Mouse (Mus musculus) adrenal gland, postnatal 10 days (tissue): ENCODE results near the gene Dennd6b. TPM values are rescaled to one million over a fixed set of nuclear protein-coding genes. Genes with fewer than 3 reads are reported as not detected.

Experiments used
- DNase-seq: peaks from one replicate; pipeline ENCODE4 v3.0.0; 2021; ENCODE audit warnings: mixed read lengths
- total RNA-seq, 2 experiments: library from RNA; stranded (reverse); gene quantifications; 2 replicates each; pipeline ENCODE4 v1.2.3; 2021

The Dennd6b gene
- total RNA-seq, 2 experiments from 2014 or later = 4.7 to 7.4 TPM

GRCm38 (mm10) chr15:89157954-89158353 lies 38.3 kb downstream of the Dennd6b start:
- DNase-seq = peak; percentile 75

GRCm38 (mm10) chr15:89152312-89152711 lies 44.0 kb downstream of the Dennd6b start:
- DNase-seq = no peak

- peak; percentile 75 for DNase-seq
Measured at GRCm38 (mm10) chr15:89150041-89150390, 46.3 kb downstream of the Dennd6b start.

- peak; percentile 57 for DNase-seq
Measured at GRCm38 (mm10) chr15:89149271-89150040, 46.8 kb downstream of the Dennd6b start, which contains the start of gene Mapk11. Gene Mapk11 (minus strand): TSS chr15:89149628.

- DNase-seq = no peak
Measured at GRCm38 (mm10) chr15:89148496-89149270, 47.6 kb downstream of the Dennd6b start.

- no peak for DNase-seq
Measured at GRCm38 (mm10) chr15:89147895-89148294, 48.4 kb downstream of the Dennd6b start.

GRCm38 (mm10) chr15:89147456-89147855 lies 48.8 kb downstream of the Dennd6b start:
- DNase-seq = no peak

- no peak for DNase-seq
Measured at GRCm38 (mm10) chr15:89147024-89147423, 49.3 kb downstream of the Dennd6b start.

- DNase-seq = peak; percentile 56
Measured at GRCm38 (mm10) chr15:89146537-89146936, 49.8 kb downstream of the Dennd6b start.

GRCm38 (mm10) chr15:89145813-89146350 lies 50.4 kb downstream of the Dennd6b start:
- no peak for DNase-seq

- no peak for DNase-seq
Measured at GRCm38 (mm10) chr15:89144965-89145364, 51.3 kb downstream of the Dennd6b start.

GRCm38 (mm10) chr15:89143134-89143533 lies 53.2 kb downstream of the Dennd6b start:
- DNase-seq = no peak

- DNase-seq = no peak
Measured at GRCm38 (mm10) chr15:89141905-89142304, 54.4 kb downstream of the Dennd6b start.

GRCm38 (mm10) chr15:89141443-89141842 lies 54.9 kb downstream of the Dennd6b start:
- no peak for DNase-seq

GRCm38 (mm10) chr15:89140659-89141252 lies 55.5 kb downstream of the Dennd6b start, which contains the start of gene Mapk12:
Gene Mapk12 (minus strand): TSS chr15:89140703.
- peak; percentile 50 for DNase-seq

GRCm38 (mm10) chr15:89140048-89140658 lies 56.1 kb downstream of the Dennd6b start:
- DNase-seq = peak; percentile 38

GRCm38 (mm10) chr15:89138531-89138930 lies 57.8 kb downstream of the Dennd6b start:
- DNase-seq = no peak

- no peak for DNase-seq
Measured at GRCm38 (mm10) chr15:89138046-89138405, 58.3 kb downstream of the Dennd6b start.

- DNase-seq = no peak
Measured at GRCm38 (mm10) chr15:89137378-89138045, 58.8 kb downstream of the Dennd6b start.

- no peak for DNase-seq
Measured at GRCm38 (mm10) chr15:89136461-89137155, 59.7 kb downstream of the Dennd6b start.
